Mouse (Mus musculus) heart, adult 2 months (tissue): Measurements from ENCODE around the gene Sf1. TPM values are rescaled to one million over a fixed set of nuclear protein-coding genes. Genes with fewer than 3 reads are reported as not detected.

Source experiments
- DNase-seq, 2 experiments: peaks; one replicate each; pipeline ENCODE4 v3.0.0; 2021
- H3K27ac ChIP-seq: fragments of 200-600 bp; 2 replicates; pipeline ENCODE4 v1.8.1; 2022
- H3K27me3 ChIP-seq: fragments of 200-500 bp; 2 replicates; pipeline ENCODE4 v1.6.1; 2012; ENCODE audit warnings: mild to moderate bottlenecking, low read length, inconsistent platforms, mixed read lengths; ENCODE audit not compliant: control insufficient read depth, insufficient read depth
- H3K36me3 ChIP-seq: fragments of 200-500 bp; 2 replicates; pipeline ENCODE4 v1.6.1; 2012; ENCODE audit warnings: low read length, inconsistent platforms; ENCODE audit not compliant: control insufficient read depth, insufficient read depth
- H3K4me1 ChIP-seq: fragments of 200-500 bp; 2 replicates; pipeline ENCODE4 v1.6.1; 2011; ENCODE audit warnings: low read length; ENCODE audit not compliant: control insufficient read depth, insufficient read depth
- H3K4me3 ChIP-seq: fragments of 200-600 bp; 2 replicates; pipeline ENCODE4 v1.8.1; 2022
- H3K79me2 ChIP-seq: fragments of 200-500 bp; replicated peaks from 2 replicates; pipeline ENCODE4 v1.6.1; 2012; ENCODE audit warnings: mild to moderate bottlenecking, inconsistent platforms, low read length, moderate library complexity, mixed read lengths; ENCODE audit not compliant: control insufficient read depth, insufficient read depth
- H3K9ac ChIP-seq: fragments of 200-500 bp; 2 replicates; pipeline ENCODE4 v1.6.1; 2012; ENCODE audit warnings: low read depth, mild to moderate bottlenecking, control low read depth, inconsistent platforms, low read length, mixed read lengths
- CTCF ChIP-seq: fragments of 200-600 bp; IDR thresholded peaks from 2 replicates; pipeline ENCODE4 v1.8.1; 2022; ENCODE audit warnings: antibody characterized with exemption, mild to moderate bottlenecking, moderate library complexity
- EP300 ChIP-seq: fragments of 200-500 bp; IDR thresholded peaks from 2 replicates; pipeline ENCODE4 v1.6.1; 2011; ENCODE audit warnings: low read depth, low read length, control low read depth; ENCODE audit not compliant: insufficient read depth
- POLR2A ChIP-seq: fragments of 200-500 bp; IDR thresholded peaks from 2 replicates; pipeline ENCODE4 v1.6.1; 2011; ENCODE audit warnings: mild to moderate bottlenecking, low read depth, low read length, control low read depth; ENCODE audit not compliant: insufficient read depth
- WGBS: fragments of 180-500 bp; shearing (Covaris S2); methylation state at CpG from one replicate; pipeline ENCODE4 v1.1.7; 2018; 5-methylcytosine and 5-hydroxymethylcytosine counted together
- intact Hi-C: fragments of 180-260 bp; cut with DNase I; formaldehyde crosslinking; loops from one replicate; pipeline ENCODE4 v1.15.1; 2025
- microRNA-seq, 2 experiments: library from miRNA; unstranded; fragments of <30 nt; microRNA quantifications; one replicate each; pipeline ENCODE4 v1.2.0; 2021
- polyA plus RNA-seq: library from polyadenylated mRNA; depleted of rRNA; stranded (reverse); fragments of >200 nt; gene quantifications from 2 replicates; pipeline ENCODE4 v1.2.3, GENCODE M21; 2012; rRNA removed
- total RNA-seq, 2 experiments: library from RNA; stranded (reverse); gene quantifications; 2 replicates each; pipeline ENCODE4 v1.2.3; 2021

Sf1 gene
- total and polyA plus RNA-seq, 3 experiments: 58.5 to 103 (median 93.0) TPM

- H3K36me3 ChIP-seq: no peaks in the 10 kb centered on the region
- 49% methylated on average over 8 of the region's 8 CpGs for WGBS
- no peak overlapping the region for H3K9ac ChIP-seq
- H3K27me3 ChIP-seq: peaks cover 22% of the 10 kb centered on the region
- TF ChIP-seq POLR2A (no peak), CTCF (no peak), EP300 (no peak)
- H3K4me3 ChIP-seq: no peak overlapping the region
- no peaks in the 10 kb centered on the region for H3K79me2 ChIP-seq
- H3K4me1 ChIP-seq: no peaks in the 10 kb centered on the region
- no peak overlapping the region for H3K27ac ChIP-seq
- intact Hi-C loops: no loop called here
- DNase-seq: no peak
Measured at GRCm38 (mm10) chr19:6424137-6424881, 60.8 kb downstream of the Sf1 start.

GRCm38 (mm10) chr19:6425595-6425994, 62.1 kb downstream of the Sf1 start:
- intact Hi-C loops: no loop called here
- peaks cover 24% of the 10 kb centered on the region for H3K27me3 ChIP-seq
- WGBS: 56% methylated on average over 5 of the region's 5 CpGs

GRCm38 (mm10) chr19:6426703-6427500, 63.4 kb downstream of the Sf1 start:
- H3K4me3 ChIP-seq: no peak overlapping the region
- no peaks in the 10 kb centered on the region for H3K79me2 ChIP-seq
- no peak overlapping the region for H3K9ac ChIP-seq
- H3K27ac ChIP-seq: no peak overlapping the region
- 19% methylated on average over 13 of the region's 13 CpGs for WGBS
- no peak for DNase-seq
- peaks cover 24% of the 10 kb centered on the region for H3K27me3 ChIP-seq
- intact Hi-C loops: loop anchor here (2.0 kb wide), 1 partner anchor 20 kb away; no protein-coding TSS in a partner anchor
- no peaks in the 10 kb centered on the region for H3K36me3 ChIP-seq
- no peaks in the 10 kb centered on the region for H3K4me1 ChIP-seq
- no peak for TF ChIP-seq CTCF

More at GRCm38 (mm10) chr19:6425595-6425994, 62.1 kb downstream of the Sf1 start:
- H3K9ac ChIP-seq: no peak overlapping the region
- H3K4me3 ChIP-seq: no peak overlapping the region
- no peaks in the 10 kb centered on the region for H3K4me1 ChIP-seq
- no peak for DNase-seq
- no peaks in the 10 kb centered on the region for H3K79me2 ChIP-seq
- TF ChIP-seq CTCF: no peak
- TF ChIP-seq POLR2A: no peak
- TF ChIP-seq EP300: no peak
- no peak overlapping the region for H3K27ac ChIP-seq
- H3K36me3 ChIP-seq: no peaks in the 10 kb centered on the region

Small RNA genes lying within 50 kb of the gene (microRNA-seq; reads per million reads assigned to microRNA genes)
- gene Mir6989: 0.56 to 0.77 reads per million in 2 experiments

Other genes with a start within 250 kb of the Sf1 start
- 10 to 100 TPM in 1 of 2 experiments, 1 to 10 TPM in 1; 8.7 to 10.3 TPM for gene Sac3d1, start 245.0 kb upstream of the Sf1 start, total RNA-seq
- gene Sac3d1, start 245.0 kb upstream of the Sf1 start, polyA plus RNA-seq: 13.1 and 15.4 TPM in 2 replicates
- 10 to 100 TPM; 14.1 to 16.6 TPM for gene Snx15, start 235.4 kb upstream of the Sf1 start, total RNA-seq
- gene Snx15, start 235.4 kb upstream of the Sf1 start, polyA plus RNA-seq: 22.0 and 29.5 TPM in 2 replicates
- 1 to 10 TPM in 1 of 2 experiments, under 1 TPM in 1; 0.98 to 1.6 TPM for gene Batf2, start 222.7 kb upstream of the Sf1 start, total RNA-seq
- gene Batf2, start 222.7 kb upstream of the Sf1 start, polyA plus RNA-seq: 2.3 and 3.2 TPM in 2 replicates
- 10 to 100 TPM; 62.1 to 72.9 TPM for gene Arl2, start 222.1 kb upstream of the Sf1 start, total RNA-seq
- 153 and 155 TPM in 2 replicates for gene Arl2, start 222.1 kb upstream of the Sf1 start, polyA plus RNA-seq
- not detected for gene Majin, start 179.3 kb upstream of the Sf1 start, total RNA-seq
- gene Majin, start 179.3 kb upstream of the Sf1 start, polyA plus RNA-seq: 0.20 and 0.23 TPM in 2 replicates
- gene Gpha2, start 137.3 kb upstream of the Sf1 start, total RNA-seq: not detected
- gene Gpha2, start 137.3 kb upstream of the Sf1 start, polyA plus RNA-seq: 0.27 TPM in 1 of 2 replicates, not detected in the other
- 10 to 100 TPM; 34.8 to 35.1 TPM for gene Ppp2r5b, start 127.8 kb upstream of the Sf1 start, total RNA-seq
- gene Ppp2r5b, start 127.8 kb upstream of the Sf1 start, polyA plus RNA-seq: 36.8 and 40.6 TPM in 2 replicates
- 10 to 100 TPM; 20.5 to 24.5 TPM for gene Atg2a, start 122.0 kb upstream of the Sf1 start, total RNA-seq
- 26.3 and 26.7 TPM in 2 replicates for gene Atg2a, start 122.0 kb upstream of the Sf1 start, polyA plus RNA-seq
- 100 to 1,000 TPM in 1 of 2 experiments, 10 to 100 TPM in 1; 98.0 to 120 TPM for gene Ehd1, start 87.0 kb upstream of the Sf1 start, total RNA-seq
- gene Ehd1, start 87.0 kb upstream of the Sf1 start, polyA plus RNA-seq: 111 and 142 TPM in 2 replicates
- 10 to 100 TPM; 11.7 to 13.9 TPM for gene Cdc42bpg, start 57.2 kb upstream of the Sf1 start, total RNA-seq
- gene Cdc42bpg, start 57.2 kb upstream of the Sf1 start, polyA plus RNA-seq: 7.0 and 7.7 TPM in 2 replicates
- 10 to 100 TPM; 13.9 to 14.0 TPM for gene Men1, start 28.7 kb upstream of the Sf1 start, total RNA-seq
- 19.4 and 19.6 TPM in 2 replicates for gene Men1, start 28.7 kb upstream of the Sf1 start, polyA plus RNA-seq
- gene Map4k2, start 22.6 kb upstream of the Sf1 start, total RNA-seq: 10 to 100 TPM; 36.1 to 38.4 TPM
- gene Map4k2, start 22.6 kb upstream of the Sf1 start, polyA plus RNA-seq: 88.9 and 107 TPM in 2 replicates
- gene Pygm, start 20.7 kb downstream of the Sf1 start, total RNA-seq: 1,000 to 10,000 TPM; 1,101 to 1,298 TPM
- gene Pygm, start 20.7 kb downstream of the Sf1 start, polyA plus RNA-seq: 1,120 and 1,632 TPM in 2 replicates
- 10 to 100 TPM; 43.3 to 48.0 TPM for gene Rasgrp2, start 35.6 kb downstream of the Sf1 start, total RNA-seq
- gene Rasgrp2, start 35.6 kb downstream of the Sf1 start, polyA plus RNA-seq: 90.1 and 97.2 TPM in 2 replicates
- 1 to 10 TPM; 4.5 to 5.2 TPM for gene Nrxn2, start 55.0 kb downstream of the Sf1 start, total RNA-seq
- gene Nrxn2, start 55.0 kb downstream of the Sf1 start, polyA plus RNA-seq: 3.4 TPM in 2 replicates
- gene Slc22a12, start 179.3 kb downstream of the Sf1 start, total RNA-seq: not detected
- gene Slc22a12, start 179.3 kb downstream of the Sf1 start, polyA plus RNA-seq: not detected in 2 replicates